Comparison of ENCODE assay signal across 13 mouse cellular contexts in the genomic region with DNA sequence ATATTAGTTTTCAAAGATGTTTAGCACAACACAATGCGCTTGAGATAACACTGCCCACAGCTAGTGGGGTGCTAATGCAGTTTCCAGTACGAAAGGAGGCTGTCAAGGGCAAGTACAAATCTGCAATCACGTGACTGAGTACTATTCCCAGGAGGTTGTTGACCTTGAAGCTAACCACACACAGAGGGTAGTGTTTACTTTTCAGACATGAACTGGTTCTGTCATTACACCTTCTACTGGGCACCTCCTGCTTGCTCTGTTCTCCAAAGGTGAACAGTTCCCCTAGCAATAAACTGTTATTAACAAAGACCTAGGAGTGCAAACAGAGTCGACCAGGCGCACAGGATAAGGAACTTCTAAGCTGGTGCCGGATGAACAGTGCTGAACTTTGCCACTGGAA. TPM values are rescaled to one million over a fixed set of nuclear protein-coding genes. Genes with fewer than 3 reads are reported as not detected.
A peak's percentile ranks its signal among the peaks of the same experiment; 100 is the strongest.
DNase-seq lines count a peak whose midpoint lies in the region; ATAC-seq and TF ChIP-seq lines count a peak whose summit lies in the region.
"Had no signal": no experiment of that assay in that cellular context is flagged by ENCODE, and none has a peak within 500 bp of the region (broad histone marks: within the 10 kb centered on the region; RNA-seq: fewer than 3 reads in every experiment).

No protein-coding gene starts in this region.

- WGBS in heart, embryonic 13.5 days, result 47% methylated on average over 6 of the region's 6 CpGs
- WGBS in lung, postnatal 0 days, result 26% methylated on average over 6 of the region's 6 CpGs
- WGBS in heart, embryonic 16.5 days, result 40% methylated on average over 6 of the region's 6 CpGs
- 32% methylated on average over 6 of the region's 6 CpGs for WGBS in stomach, embryonic 16.5 days

- H3K36me3 ChIP-seq in heart, embryonic 13.5 days, result no peaks in the 10 kb centered on the region
- no peaks in the 10 kb centered on the region for H3K36me3 ChIP-seq in lung, postnatal 0 days (ENCODE audit: insufficient read depth, low read length)
- no peaks in the 10 kb centered on the region for H3K36me3 ChIP-seq in heart, embryonic 16.5 days (ENCODE audit: control insufficient read depth, insufficient read depth)
- no peaks in the 10 kb centered on the region for H3K36me3 ChIP-seq in stomach, embryonic 16.5 days (ENCODE audit: control insufficient read depth, insufficient read depth, low read length)
- H3K36me3 ChIP-seq: forebrain, embryonic 15.5 days had no signal

- intact Hi-C loops in heart, postnatal 14 days (cut with DNase I), result no loop called here

- DNase-seq in heart, postnatal 14 days, result no peak
- DNase-seq in lung, postnatal 0 days (ENCODE audit: low spot score), result peak; percentile 54
- DNase-seq in lung, postnatal 4 days, result no peak
- no peak for DNase-seq in cerebellum, adult 18-20 months
- DNase-seq: cerebellum, adult 2 months; right cerebral cortex, adult 18-20 months had no signal

- no peak for ATAC-seq in heart, embryonic 13.5 days (ENCODE audit: extremely low read depth, insufficient number of reproducible peaks, low FRiP score, low TSS enrichment)
- peak; percentile 68 for ATAC-seq in lung, postnatal 0 days
- ATAC-seq in heart, embryonic 16.5 days (replicated peaks; ENCODE audit: extremely low read depth, insufficient read depth, low FRiP score), result peak; percentile 67; the same call in 1 of the 2 replicates
- peak; percentile 92 for ATAC-seq in stomach, embryonic 16.5 days (ENCODE audit: insufficient read depth, low FRiP score)
- no peak for ATAC-seq in monocyte, adult 5-6 weeks (replicated peaks; ENCODE audit: insufficient number of reproducible peaks, low FRiP score, low TSS enrichment, poor library complexity, severe bottlenecking)
- ATAC-seq: forebrain, embryonic 15.5 days had no signal

- H3K27ac ChIP-seq in heart, embryonic 13.5 days (replicated peaks), result peak overlapping the region; percentile 75
- H3K27ac ChIP-seq in lung, postnatal 0 days (ENCODE audit: low read length), result no peak overlapping the region
- H3K27ac ChIP-seq in heart, embryonic 16.5 days (ENCODE audit: low read length), result peak overlapping the region; percentile 70
- H3K27ac ChIP-seq in stomach, embryonic 16.5 days (ENCODE audit: low read length), result peak overlapping the region; percentile 11; the same call in 1 of the 2 replicates
- H3K27ac ChIP-seq: forebrain, embryonic 15.5 days; kidney, postnatal 0 days; macrophage had no signal

- H3K9ac ChIP-seq in heart, embryonic 13.5 days, result no peak overlapping the region
- no peak overlapping the region for H3K9ac ChIP-seq in lung, postnatal 0 days (replicated peaks; ENCODE audit: low read depth)
- H3K9ac ChIP-seq in heart, embryonic 16.5 days (ENCODE audit: low read length), result no peak overlapping the region
- no peak overlapping the region for H3K9ac ChIP-seq in stomach, embryonic 16.5 days (ENCODE audit: low read length)
- H3K9ac ChIP-seq: forebrain, embryonic 15.5 days had no signal

- H3K4me1 ChIP-seq in heart, embryonic 13.5 days, result peaks cover 4% of the 10 kb centered on the region
- no peaks in the 10 kb centered on the region for H3K4me1 ChIP-seq in lung, postnatal 0 days (ENCODE audit: insufficient read depth, low read depth, low read length)
- H3K4me1 ChIP-seq in heart, embryonic 16.5 days (ENCODE audit: control insufficient read depth, insufficient read depth, low read length), result peaks cover 5% of the 10 kb centered on the region
- H3K4me1 ChIP-seq in stomach, embryonic 16.5 days (ENCODE audit: control insufficient read depth, insufficient read depth, low read length), result no peaks in the 10 kb centered on the region
- H3K4me1 ChIP-seq: forebrain, embryonic 15.5 days had no signal

- no peak overlapping the region for H3K4me3 ChIP-seq in heart, embryonic 13.5 days
- no peak overlapping the region for H3K4me3 ChIP-seq in lung, postnatal 0 days (ENCODE audit: low read depth, low read length)
- H3K4me3 ChIP-seq in heart, embryonic 16.5 days (ENCODE audit: low read length), result no peak overlapping the region
- H3K4me3 ChIP-seq in stomach, embryonic 16.5 days (replicated peaks; ENCODE audit: low read length), result no peak overlapping the region
- H3K4me3 ChIP-seq: forebrain, embryonic 15.5 days had no signal

- TF ChIP-seq CTCF in lung, postnatal 0 days (IDR thresholded peaks at IDR 0.05), result no peak

- no peak overlapping the region for H3K4me2 ChIP-seq in heart, embryonic 13.5 days
- no peak overlapping the region for H3K4me2 ChIP-seq in lung, postnatal 0 days (replicated peaks; ENCODE audit: low read depth, low read length)
- H3K4me2 ChIP-seq in heart, embryonic 16.5 days (ENCODE audit: low read depth, low read length), result no peak overlapping the region
- H3K4me2 ChIP-seq in stomach, embryonic 16.5 days (ENCODE audit: low read depth, low read length), result no peak overlapping the region
- H3K4me2 ChIP-seq: forebrain, embryonic 15.5 days had no signal

- TF ChIP-seq EP300 in lung, postnatal 0 days (IDR thresholded peaks at IDR 0.05), result no peak

- H3K27me3 ChIP-seq in heart, embryonic 13.5 days (replicated peaks), result no peaks in the 10 kb centered on the region
- H3K27me3 ChIP-seq in lung, postnatal 0 days (replicated peaks; ENCODE audit: insufficient read depth, low read length), result no peaks in the 10 kb centered on the region
- no peaks in the 10 kb centered on the region for H3K27me3 ChIP-seq in heart, embryonic 16.5 days (ENCODE audit: control insufficient read depth, insufficient read depth, low read length)
- no peaks in the 10 kb centered on the region for H3K27me3 ChIP-seq in stomach, embryonic 16.5 days (ENCODE audit: control insufficient read depth, insufficient read depth, low read length)
- H3K27me3 ChIP-seq: forebrain, embryonic 15.5 days had no signal

- H3K9me3 ChIP-seq in heart, embryonic 13.5 days, result no peaks in the 10 kb centered on the region
- H3K9me3 ChIP-seq in lung, postnatal 0 days (ENCODE audit: low read length), result no peaks in the 10 kb centered on the region
- no peaks in the 10 kb centered on the region for H3K9me3 ChIP-seq in heart, embryonic 16.5 days (replicated peaks; ENCODE audit: control insufficient read depth, low read length)
- no peaks in the 10 kb centered on the region for H3K9me3 ChIP-seq in stomach, embryonic 16.5 days (replicated peaks; ENCODE audit: control insufficient read depth, low read length)
- H3K9me3 ChIP-seq: forebrain, embryonic 15.5 days had no signal

RNA-seq across cellular contexts. Expression of a gene that starts 9.8 kb away (rescaled TPM):
- polyA plus RNA-seq in heart, embryonic 13.5 days (2015; fragmentation: Nextera tagmentation; extraction: Ambion mirVana), result 5.1 and 5.5 TPM in 2 replicates
- 1 to 10 TPM in 1 of 2 experiments, under 1 TPM in 1; 0.95 to 1.1 TPM for total RNA-seq in heart, postnatal 14 days (2021)
- polyA plus RNA-seq in lung, postnatal 0 days (2015; fragmentation: Nextera tagmentation; extraction: Ambion mirVana), result 1.3 and 1.5 TPM in 2 replicates
- polyA plus RNA-seq in heart, embryonic 16.5 days (2015; fragmentation: Nextera tagmentation; extraction: Ambion mirVana), result 2.5 and 3.2 TPM in 2 replicates
- 3.7 and 3.8 TPM in 2 replicates for polyA plus RNA-seq in stomach, embryonic 16.5 days (2015; fragmentation: Nextera tagmentation; extraction: Ambion mirVana)
- total RNA-seq in monocyte, adult 5-6 weeks (2017), result 0.96 to 3.0 TPM in 2 of 3 replicates, not detected in the other

RNA-seq across cellular contexts. Expression of a gene that starts 33.6 kb away (rescaled TPM):
- polyA plus RNA-seq in heart, embryonic 13.5 days (2015; fragmentation: Nextera tagmentation; extraction: Ambion mirVana), result 0.70 and 1.1 TPM in 2 replicates
- total RNA-seq in heart, postnatal 14 days (2021), result under 1 TPM; 0.17 to 0.37 TPM
- polyA plus RNA-seq in lung, postnatal 0 days (2015; fragmentation: Nextera tagmentation; extraction: Ambion mirVana), result 0.08 and 0.29 TPM in 2 replicates
- polyA plus RNA-seq in heart, embryonic 16.5 days (2015; fragmentation: Nextera tagmentation; extraction: Ambion mirVana), result 0.65 and 0.97 TPM in 2 replicates
- 0.35 and 0.74 TPM in 2 replicates for polyA plus RNA-seq in stomach, embryonic 16.5 days (2015; fragmentation: Nextera tagmentation; extraction: Ambion mirVana)
- total RNA-seq in monocyte, adult 5-6 weeks (2017), result 0.53 to 2.1 TPM (median 1.5 TPM) in 3 replicates

RNA-seq across cellular contexts. Expression of a gene that starts 51.6 kb away (rescaled TPM):
- 45.1 and 46.0 TPM in 2 replicates for polyA plus RNA-seq in heart, embryonic 13.5 days (2015; fragmentation: Nextera tagmentation; extraction: Ambion mirVana)
- total RNA-seq in heart, postnatal 14 days (2021), result 10 to 100 TPM; 47.8 to 49.6 TPM
- polyA plus RNA-seq in lung, postnatal 0 days (2015; fragmentation: Nextera tagmentation; extraction: Ambion mirVana), result 96.4 and 107 TPM in 2 replicates
- polyA plus RNA-seq in heart, embryonic 16.5 days (2015; fragmentation: Nextera tagmentation; extraction: Ambion mirVana), result 52.9 and 59.0 TPM in 2 replicates
- 130 and 143 TPM in 2 replicates for polyA plus RNA-seq in stomach, embryonic 16.5 days (2015; fragmentation: Nextera tagmentation; extraction: Ambion mirVana)
- total RNA-seq in monocyte, adult 5-6 weeks (2017), result 199 to 392 TPM (median 246 TPM) in 3 replicates

Comparison
In these comparisons a context has a peak if more than half of its experiments do, and no peak if none do; other contexts are left out.
1. ATAC-seq: peak in lung, postnatal 0 days (single experiment), heart, embryonic 16.5 days (single experiment) and stomach, embryonic 16.5 days (single experiment); none in heart, embryonic 13.5 days (single experiment) and monocyte, adult 5-6 weeks (single experiment).